Mouse (Mus musculus) kidney, adult 2 months (tissue): Measurements from ENCODE around the gene C2cd5. TPM values are rescaled to one million over a fixed set of nuclear protein-coding genes. Genes with fewer than 3 reads are reported as not detected.
"Not testable (repeated sequence)": the region's sequence is repeated elsewhere in the genome, so short reads cannot be mapped to it uniquely, and the experiment has no call there.

Source experiments
- DNase-seq: peaks from one replicate; pipeline ENCODE4 v3.0.0; 2021
- H3K27ac ChIP-seq: fragments of 200-500 bp; 2 replicates; pipeline ENCODE4 v1.5.1; 2012; ENCODE audit warnings: low read depth, low read length, control low read depth, inconsistent platforms; ENCODE audit not compliant: insufficient read depth
- H3K27me3 ChIP-seq: fragments of 200-500 bp; replicated peaks from 2 replicates; pipeline ENCODE4 v1.6.1; 2012; ENCODE audit warnings: mild to moderate bottlenecking, moderate library complexity, low read length, inconsistent platforms; ENCODE audit not compliant: control insufficient read depth, insufficient read depth
- H3K36me3 ChIP-seq: fragments of 200-500 bp; 2 replicates; pipeline ENCODE4 v1.6.1; 2012; ENCODE audit warnings: mild to moderate bottlenecking, moderate library complexity, low read length, inconsistent platforms; ENCODE audit not compliant: control insufficient read depth, insufficient read depth
- H3K4me1 ChIP-seq: fragments of 200-500 bp; 2 replicates; pipeline ENCODE4 v1.6.1; 2011; ENCODE audit warnings: low read length; ENCODE audit not compliant: control insufficient read depth, insufficient read depth
- H3K4me3 ChIP-seq: fragments of 200-500 bp; 2 replicates; pipeline ENCODE4 v1.5.1; 2011; ENCODE audit warnings: mild to moderate bottlenecking, low read depth, low read length, control low read depth; ENCODE audit not compliant: insufficient read depth
- CTCF ChIP-seq: fragments of 200-500 bp; conservative IDR thresholded peaks from 2 replicates; pipeline ENCODE4 v1.5.1; 2011; ENCODE audit warnings: low read depth, mild to moderate bottlenecking, control low read depth, low read length, moderate library complexity, mixed read lengths; ENCODE audit not compliant: insufficient read depth, insufficient read length
- POLR2A ChIP-seq: fragments of 200-500 bp; IDR thresholded peaks from one replicate; pipeline ENCODE4 v1.6.1; 2011; ENCODE audit warnings: low read depth, low read length, control low read depth
- WGBS: fragments of 180-500 bp; shearing (Covaris S2); methylation state at CpG from one replicate; pipeline ENCODE4 v1.1.7; 2018; 5-methylcytosine and 5-hydroxymethylcytosine counted together
- polyA plus RNA-seq: library from polyadenylated mRNA; depleted of rRNA; stranded (reverse); fragments of >200 nt; gene quantifications from 2 replicates; pipeline ENCODE4 v1.2.3, GENCODE M21; 2012

The C2cd5 gene
- polyA plus RNA-seq, 1 experiment: 14.1 TPM

- H3K4me3 ChIP-seq: no peak overlapping the region
- 73% methylated on average over 6 of the region's 6 CpGs for WGBS
- H3K27ac ChIP-seq: no peak overlapping the region
- H3K27me3 ChIP-seq: no peaks in the 10 kb centered on the region
- TF ChIP-seq POLR2A: no peak
- H3K4me1 ChIP-seq: no peaks in the 10 kb centered on the region
- H3K36me3 ChIP-seq: no peaks in the 10 kb centered on the region
- DNase-seq: no peak
Measured at GRCm38 (mm10) chr6:143023691-143024090, 76.2 kb downstream of the C2cd5 start.

DNA sequence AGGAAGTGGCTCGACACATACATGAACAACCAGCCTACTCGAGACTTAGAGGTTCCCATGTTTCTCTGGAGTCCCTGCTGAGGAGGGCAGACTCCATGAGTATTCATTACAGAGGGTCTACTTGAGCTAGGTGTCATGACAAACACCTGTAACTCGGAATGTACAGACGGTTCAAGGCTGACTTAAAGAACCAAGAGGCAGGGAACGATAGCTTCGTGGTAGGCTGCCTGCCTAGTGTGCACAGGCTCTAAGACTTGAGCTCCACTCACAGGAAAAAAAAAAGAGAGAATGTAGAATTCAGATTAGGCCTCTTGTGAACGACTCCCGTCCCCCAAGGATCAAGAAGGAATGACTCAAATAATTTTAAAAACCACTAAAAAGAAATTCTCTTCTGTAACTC is 78.2 kb downstream of the C2cd5 start:
- Histone ChIP-seq H3K4me3 (no peak overlapping the region), H3K27ac (no peak overlapping the region), H3K4me1 (no peaks in the 10 kb centered on the region), H3K36me3 (no peaks in the 10 kb centered on the region), H3K27me3 (no peaks in the 10 kb centered on the region)
- no peak for DNase-seq
- no peak for TF ChIP-seq CTCF
- TF ChIP-seq POLR2A: no peak
- 81% methylated on average over 8 of the region's 8 CpGs for WGBS

- Histone ChIP-seq H3K27ac (no peak overlapping the region), H3K27me3 (no peaks in the 10 kb centered on the region), H3K4me1 (no peaks in the 10 kb centered on the region), H3K4me3 (no peak overlapping the region), H3K36me3 (no peaks in the 10 kb centered on the region)
- 79% methylated on average over 5 of the region's 5 CpGs for WGBS
- TF ChIP-seq CTCF: peak; percentile 57
- TF ChIP-seq POLR2A: no peak
- peak; percentile 46 for DNase-seq
Measured at GRCm38 (mm10) chr6:143020647-143021046, 79.3 kb downstream of the C2cd5 start.

DNA sequence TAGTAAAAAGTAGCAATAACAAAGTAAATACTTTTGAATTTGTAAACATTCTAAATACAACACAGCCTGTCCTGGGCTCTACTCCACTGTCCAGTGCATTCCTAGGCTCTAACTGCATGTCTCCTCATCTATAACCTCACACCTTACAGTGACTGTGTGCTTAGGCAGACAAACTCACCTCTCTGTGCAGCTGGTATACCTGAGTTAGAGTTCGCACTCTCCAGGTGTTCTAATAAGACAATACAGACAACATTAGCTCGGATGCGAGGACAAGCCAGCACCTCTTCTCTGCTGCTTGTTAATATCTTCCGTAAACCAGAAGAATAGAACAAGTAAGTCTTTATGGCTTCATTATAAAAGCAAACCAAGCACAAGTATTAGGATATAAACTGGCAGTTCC is 79.8 kb downstream of the C2cd5 start:
- no peak overlapping the region for H3K27ac ChIP-seq
- no peak for DNase-seq
- 95% methylated on average over 4 of the region's 4 CpGs for WGBS

GRCm38 (mm10) chr6:143012513-143013215 is 87.3 kb downstream of the C2cd5 start:
- TF ChIP-seq POLR2A: no peak
- no peak for TF ChIP-seq CTCF
- no peaks in the 10 kb centered on the region for H3K36me3 ChIP-seq
- peak; percentile 42 for DNase-seq
- H3K4me1 ChIP-seq: no peaks in the 10 kb centered on the region
- no peak overlapping the region for H3K27ac ChIP-seq
- 85% methylated on average over 15 of the region's 15 CpGs for WGBS
- no peaks in the 10 kb centered on the region for H3K27me3 ChIP-seq
- H3K4me3 ChIP-seq: no peak overlapping the region

More for the DNA sequence above, 79.8 kb downstream of the C2cd5 start:
- Histone ChIP-seq H3K4me3 (no peak overlapping the region), H3K27me3 (no peaks in the 10 kb centered on the region), H3K36me3 (no peaks in the 10 kb centered on the region), H3K4me1 (no peaks in the 10 kb centered on the region)
- no peak for TF ChIP-seq POLR2A
- no peak for TF ChIP-seq CTCF

GRCm38 (mm10) chr6:143008865-143009264 is 91.1 kb downstream of the C2cd5 start:
- WGBS: 86% methylated on average over 5 of the region's 5 CpGs

DNA sequence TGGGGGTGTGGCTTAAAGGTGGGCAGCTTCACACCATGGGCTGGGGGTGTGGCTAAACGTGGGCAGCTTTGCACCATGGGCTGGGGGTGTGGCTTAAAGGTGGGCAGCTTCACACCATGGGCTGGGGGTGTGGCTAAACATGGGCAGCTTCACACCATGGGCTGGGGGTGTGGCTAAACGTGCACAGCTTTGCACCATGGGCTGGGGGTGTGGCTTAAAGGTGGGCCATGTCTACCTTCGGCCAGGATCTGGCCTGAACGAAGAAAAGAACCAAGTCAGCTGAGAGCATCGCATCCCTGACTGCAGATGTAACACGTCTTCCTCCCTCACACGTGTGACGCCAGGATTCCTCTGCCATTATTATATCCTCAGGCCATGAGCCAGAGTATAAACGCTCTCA is 94.7 kb downstream of the C2cd5 start:
- H3K4me3 ChIP-seq, DNase-seq, H3K4me1 ChIP-seq, H3K36me3 ChIP-seq, H3K27ac ChIP-seq, H3K27me3 ChIP-seq: not testable (repeated sequence)
- WGBS: 91% methylated on average over 9 of the region's 9 CpGs

More at GRCm38 (mm10) chr6:143008865-143009264, 91.1 kb downstream of the C2cd5 start:
- Histone ChIP-seq H3K27ac (no peak overlapping the region), H3K27me3 (no peaks in the 10 kb centered on the region), H3K36me3 (no peaks in the 10 kb centered on the region), H3K4me1 (no peaks in the 10 kb centered on the region), H3K4me3 (no peak overlapping the region)
- TF ChIP-seq POLR2A: no peak
- TF ChIP-seq CTCF: no peak
- no peak for DNase-seq
